Mouse (Mus musculus) thymus, postnatal 36 days (tissue): ENCODE measurements around the gene Rapgefl1.
"Not testable (repeated sequence)": the region's sequence is repeated elsewhere in the genome, so short reads cannot be mapped to it uniquely, and the experiment has no call there.

Experiments
- DNase-seq, 2 experiments: peaks; one replicate each; pipeline ENCODE4 v3.0.0; 2022; ENCODE audit warnings: mixed read lengths in 2 of 2

Gene Rapgefl1

GRCm38 (mm10) chr11:98816706-98817239 lies 19.8 kb upstream of the Rapgefl1 start:
- DNase-seq: no peak

GRCm38 (mm10) chr11:98820968-98821367 lies 15.6 kb upstream of the Rapgefl1 start:
- DNase-seq: no peak

DNA sequence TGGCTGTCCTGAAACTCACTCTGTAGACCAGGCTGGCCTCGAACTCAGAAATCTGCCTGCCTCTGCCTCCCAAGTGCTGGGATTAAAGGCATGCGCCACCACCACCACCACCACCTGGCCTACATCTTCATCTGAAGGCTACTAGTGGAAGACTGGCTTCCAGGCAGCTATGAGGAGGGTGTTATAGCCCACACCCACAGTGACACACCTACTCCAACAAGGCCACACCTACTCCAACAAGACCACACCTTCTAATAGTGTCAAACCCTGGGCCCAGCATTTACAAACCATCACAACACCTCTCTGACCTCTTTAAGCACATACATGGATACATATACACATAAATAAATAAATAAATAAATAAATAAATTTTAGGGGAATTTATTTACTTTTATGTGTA lies 10.5 kb upstream of the Rapgefl1 start:
- not testable (repeated sequence) for DNase-seq

DNA sequence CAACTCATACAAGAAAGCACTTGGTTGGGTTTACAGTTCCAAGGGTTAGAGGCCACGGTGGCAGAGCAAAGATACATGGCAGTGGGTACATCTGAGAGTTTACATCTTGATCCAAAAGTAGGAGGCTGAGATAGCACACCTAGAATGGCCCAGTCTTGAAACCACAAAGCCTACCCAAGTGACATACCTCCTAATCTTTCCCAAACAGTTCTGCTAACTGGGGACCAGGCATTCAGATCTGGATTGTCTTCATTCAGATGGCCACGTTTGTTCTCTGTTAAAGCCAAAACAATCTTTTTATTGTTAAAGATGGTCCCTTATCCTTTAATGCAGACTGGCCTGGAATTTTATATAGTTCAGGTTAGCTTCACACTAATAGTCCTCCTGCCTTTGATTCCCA lies 8.7 kb upstream of the Rapgefl1 start:
- DNase-seq: no peak

DNA sequence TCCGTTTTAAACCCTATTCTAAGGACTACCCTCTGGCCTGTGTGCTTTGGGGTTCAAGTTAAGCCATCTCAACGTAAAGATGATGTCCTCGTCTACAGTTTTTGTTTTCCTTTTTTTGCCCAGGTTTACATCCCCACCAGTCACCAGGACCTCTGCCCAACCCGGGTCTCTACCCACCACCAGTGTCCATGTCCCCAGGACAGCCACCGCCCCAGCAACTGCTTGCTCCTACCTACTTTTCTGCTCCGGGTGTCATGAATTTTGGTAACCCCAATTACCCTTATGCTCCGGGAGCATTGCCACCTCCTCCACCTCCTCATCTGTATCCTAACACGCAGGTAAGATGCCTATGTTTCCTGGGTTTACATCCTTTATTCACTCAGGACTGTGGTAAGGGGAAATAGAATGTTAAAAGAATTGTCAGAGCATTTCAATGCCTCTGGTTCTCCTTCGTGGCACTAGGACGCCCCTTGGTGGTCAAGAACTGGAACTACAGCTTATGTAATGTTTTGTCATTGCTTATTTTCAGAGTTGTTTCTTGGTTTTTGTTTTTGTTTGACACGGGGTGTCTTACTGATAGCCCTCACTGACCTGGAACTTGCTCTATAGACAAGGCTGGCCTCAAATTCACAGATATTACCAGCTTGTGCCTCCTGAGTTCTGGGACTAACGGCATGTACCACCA lies 7.4 kb upstream of the Rapgefl1 start:
- peak in 1 of 2 experiments; percentile 31 for DNase-seq

DNA sequence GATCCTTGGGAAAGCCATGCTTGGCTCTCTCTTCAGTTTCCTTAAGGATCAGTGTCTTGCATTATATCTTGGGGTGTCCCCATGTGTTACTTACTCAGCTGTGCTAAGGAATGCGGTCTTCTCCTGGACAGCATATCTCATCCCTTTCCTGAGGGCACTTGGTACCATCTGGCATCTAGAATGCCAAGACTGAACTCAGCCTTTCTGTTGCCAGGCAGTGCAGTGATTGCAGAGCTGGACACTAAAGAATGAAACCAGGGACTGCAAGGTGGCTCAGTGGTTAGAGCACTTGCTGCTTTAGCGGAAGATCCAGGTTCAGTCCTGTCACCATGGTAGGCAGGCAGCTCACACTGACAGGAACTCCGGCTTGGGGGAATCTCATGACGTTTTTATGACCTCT lies 6.7 kb upstream of the Rapgefl1 start:
- DNase-seq: no peak

DNA sequence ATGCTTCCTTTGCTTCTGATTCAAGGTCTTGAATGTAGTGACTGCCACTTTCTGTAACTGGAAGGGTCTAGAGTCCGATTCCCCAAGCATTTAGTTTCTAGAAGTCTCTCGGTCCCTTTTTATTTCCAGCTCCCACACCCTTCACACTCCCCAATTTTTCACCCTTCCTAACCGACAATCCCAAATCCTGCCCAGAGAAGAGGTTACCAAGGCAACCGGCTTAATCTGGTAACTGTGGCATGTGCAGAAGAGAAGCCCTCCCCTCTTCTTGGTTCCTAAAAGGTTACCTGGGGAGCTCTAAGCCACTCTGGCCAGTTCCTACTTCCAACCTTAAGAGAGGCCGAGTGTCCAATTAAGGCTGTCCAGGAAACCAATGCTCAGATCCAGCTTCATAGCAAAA lies 1.3 kb upstream of the Rapgefl1 start:
- no peak for DNase-seq

DNA sequence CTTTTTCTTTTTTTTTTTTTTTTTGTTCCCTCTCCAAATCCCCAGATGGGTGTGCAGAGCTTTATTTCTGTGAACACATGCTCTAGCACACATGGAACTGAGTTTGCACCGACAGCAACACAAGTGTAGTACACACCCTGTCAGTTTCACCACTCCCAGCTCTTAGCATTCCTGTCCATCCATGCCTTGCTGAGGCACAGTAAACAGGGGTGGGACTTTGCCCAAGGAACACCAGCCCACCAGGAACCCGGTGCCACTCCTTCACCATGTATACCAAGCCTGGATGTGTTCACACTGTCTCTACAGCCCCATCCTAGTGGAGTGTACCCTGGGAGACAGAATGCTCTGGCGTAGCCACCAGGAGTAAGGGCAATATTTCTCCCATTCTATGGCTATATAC lies 860 bp upstream of the Rapgefl1 start:
- no peak for DNase-seq

DNA sequence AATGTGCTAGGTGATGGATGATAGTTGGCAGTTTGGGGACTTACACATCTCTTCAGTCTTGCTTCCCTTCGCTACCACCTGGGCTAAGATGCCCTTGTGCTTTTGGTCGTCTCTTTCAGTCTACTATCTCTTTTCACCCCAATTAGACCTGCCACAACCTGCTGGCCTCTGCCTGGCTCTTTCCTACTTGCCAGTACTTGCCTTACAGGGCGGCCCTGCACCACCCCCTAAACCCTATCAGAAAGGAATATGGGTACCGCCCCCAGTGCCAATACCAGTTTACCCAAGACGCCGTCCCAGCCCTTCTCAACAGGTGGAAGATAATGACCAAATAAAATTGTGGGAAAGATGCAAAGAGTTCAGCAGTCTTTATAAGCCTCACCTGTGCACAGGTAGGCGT lies 457 bp upstream of the Rapgefl1 start:
- DNase-seq: no peak

DNA sequence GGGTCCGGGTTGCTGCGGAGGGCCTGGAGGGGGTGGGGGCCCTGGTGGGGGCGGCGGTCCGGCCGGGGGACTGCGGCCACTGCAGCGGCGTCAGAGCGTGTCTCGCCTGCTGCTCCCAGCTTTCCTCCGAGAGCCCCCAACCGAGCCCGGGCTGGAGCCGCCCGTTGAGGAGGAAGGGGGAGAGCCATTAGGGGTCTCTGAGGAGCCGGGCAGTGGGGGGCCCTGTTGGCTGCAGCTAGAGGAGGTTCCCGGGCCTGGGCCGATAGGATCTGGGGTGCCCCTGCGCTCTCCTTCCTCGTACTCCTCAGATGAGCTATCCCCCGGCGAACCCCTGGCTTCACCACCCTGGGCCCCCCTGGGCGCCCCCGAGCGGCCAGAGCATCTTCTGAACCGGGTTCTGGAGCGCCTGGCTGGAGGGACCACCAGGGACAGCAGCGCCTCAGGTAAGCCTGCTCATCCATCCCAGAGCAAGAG lies 683 bp downstream of the Rapgefl1 start:
- peak; percentile 54 to 63 for DNase-seq

- DNase-seq: no peak
Observed at GRCm38 (mm10) chr11:98837917-98838316, 1.3 kb downstream of the Rapgefl1 start.

GRCm38 (mm10) chr11:98838512-98838911 lies 1.9 kb downstream of the Rapgefl1 start:
- no peak for DNase-seq

GRCm38 (mm10) chr11:98839402-98839801 lies 2.8 kb downstream of the Rapgefl1 start:
- no peak for DNase-seq

DNA sequence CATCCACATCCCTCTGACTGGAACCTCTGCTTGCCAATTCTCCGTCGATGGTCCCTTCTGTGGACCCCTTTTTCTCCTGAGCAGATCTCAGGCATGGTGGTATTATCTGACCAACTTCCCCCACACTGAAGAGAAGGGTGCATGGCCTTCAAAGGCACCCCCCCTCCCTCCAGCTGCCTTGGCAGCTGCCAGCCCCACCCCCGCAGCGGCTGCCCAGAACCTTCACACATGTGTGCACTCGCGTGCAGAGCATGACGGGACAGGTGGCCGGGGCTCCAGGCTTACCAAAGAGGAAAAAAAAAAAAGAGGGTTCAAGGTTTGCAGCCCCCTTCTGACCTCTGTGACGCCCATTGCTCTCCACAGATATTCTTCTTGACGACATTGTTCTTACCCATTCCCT lies 3.3 kb downstream of the Rapgefl1 start:
- peak; percentile 25 to 62 for DNase-seq

GRCm38 (mm10) chr11:98846016-98846415 lies 9.4 kb downstream of the Rapgefl1 start:
- DNase-seq: no peak

DNA sequence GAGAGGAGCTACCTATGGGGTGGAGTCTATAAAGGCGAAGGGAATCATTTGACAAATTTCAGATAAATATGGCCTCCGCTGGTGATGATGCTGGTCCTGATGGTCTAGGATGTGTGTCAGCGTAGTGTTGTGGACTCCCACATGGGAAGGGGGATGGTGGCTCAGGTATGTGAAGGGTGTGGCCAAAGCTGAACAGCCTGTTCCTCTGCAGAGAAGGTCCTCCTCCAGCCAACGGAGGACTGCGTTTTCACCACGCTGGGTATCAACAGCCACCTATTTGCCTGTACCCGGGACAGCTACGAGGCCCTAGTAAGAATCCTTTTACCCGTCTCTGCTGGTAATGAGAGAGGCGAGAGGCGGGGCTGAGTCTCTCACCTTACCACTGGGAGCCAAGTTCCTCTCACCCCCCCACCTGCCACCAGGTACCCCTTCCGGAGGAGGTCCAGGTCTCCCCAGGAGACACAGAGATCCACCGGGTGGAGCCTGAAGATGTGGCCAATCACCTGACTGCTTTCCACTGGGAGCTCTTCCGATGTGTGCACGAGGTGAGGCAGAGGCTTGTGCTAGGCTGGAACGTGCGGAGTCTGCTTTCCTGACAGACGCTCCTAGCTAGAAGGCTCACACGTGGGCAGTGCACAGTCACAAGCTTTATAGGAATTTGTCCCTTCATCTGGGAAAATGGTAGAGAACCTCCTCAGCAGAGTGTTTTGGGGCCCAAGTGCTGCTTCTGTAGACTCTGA lies 10.4 kb downstream of the Rapgefl1 start:
- DNase-seq: no peak

DNA sequence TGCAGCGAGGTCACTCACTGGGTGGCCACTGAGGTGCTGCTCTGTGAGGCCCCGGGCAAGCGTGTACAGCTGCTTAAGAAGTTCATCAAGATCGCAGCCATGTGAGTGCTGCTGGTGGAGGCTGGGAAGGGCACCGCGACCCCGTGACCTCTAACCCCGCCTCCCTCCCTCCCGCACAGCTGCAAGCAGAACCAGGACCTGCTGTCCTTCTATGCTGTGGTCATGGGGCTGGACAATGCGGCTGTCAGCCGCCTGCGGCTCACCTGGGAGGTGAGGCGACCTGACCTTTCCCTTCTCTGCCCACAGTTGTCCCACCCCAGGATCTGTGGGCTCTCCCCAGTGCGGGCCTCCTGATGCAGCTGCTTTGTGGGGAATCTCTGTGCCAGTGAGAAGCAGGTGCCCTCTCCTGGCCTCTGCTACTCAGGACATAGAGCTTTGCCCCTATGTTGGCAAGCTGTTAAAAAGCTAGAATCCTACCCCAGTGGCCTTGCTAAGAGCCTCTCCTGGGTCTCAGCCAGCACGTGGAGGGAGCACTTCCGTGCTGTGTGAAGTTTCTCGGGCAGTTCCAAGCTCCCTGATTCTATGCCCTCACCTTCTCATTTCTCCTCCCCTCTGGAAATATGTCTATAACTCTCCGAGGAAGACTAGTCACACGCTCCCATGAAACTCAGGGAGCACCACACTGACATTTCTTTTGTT lies 12.8 kb downstream of the Rapgefl1 start:
- no peak for DNase-seq

GRCm38 (mm10) chr11:98850100-98851093 lies 13.8 kb downstream of the Rapgefl1 start:
- no peak for DNase-seq

- no peak for DNase-seq
Observed at GRCm38 (mm10) chr11:98854116-98854515, 17.5 kb downstream of the Rapgefl1 start.

DNA sequence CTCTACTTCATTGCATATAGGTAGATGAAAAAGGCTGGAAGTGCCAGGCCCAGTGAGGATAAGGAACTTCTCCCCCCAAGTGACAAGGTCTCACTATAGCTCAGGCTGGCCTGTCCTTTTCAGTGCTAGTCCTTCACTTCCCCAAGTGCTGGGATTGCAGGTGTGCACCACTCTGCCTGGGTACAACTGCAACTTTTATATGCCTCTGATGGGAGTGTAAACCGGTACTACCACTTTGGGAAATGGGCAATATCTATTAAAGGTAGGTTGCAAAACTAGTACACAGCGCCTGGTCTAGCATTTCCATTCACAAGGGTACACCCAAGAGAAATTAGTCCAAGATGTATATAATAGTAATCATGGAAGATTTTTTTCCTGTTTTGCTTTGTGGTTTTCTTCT lies 18.1 kb downstream of the Rapgefl1 start:
- no peak for DNase-seq

GRCm38 (mm10) chr11:98858759-98859731 lies 22.5 kb downstream of the Rapgefl1 start:
- peak; percentile 71 to 80 for DNase-seq
